Mouse (Mus musculus): ENCODE measurements around the gene Hephl1. TPM values are rescaled to one million over a fixed set of nuclear protein-coding genes. Genes with fewer than 3 reads are reported as not detected.

Gene Hephl1
- polyA plus RNA-seq (2012; rRNA removed): not detected in 2 replicates

GRCm38 (mm10) chr9:15112008-15112407 lies at the start of gene Hephl1:
Gene Hephl1 (minus strand): TSS chr9:15112108.

GRCm38 (mm10) chr9:15045084-15045669 lies 66.7 kb downstream of the Hephl1 start, which contains the start of gene Panx1:
Gene Panx1 (minus strand): TSS chr9:15045478.

Other genes starting within 250 kb of the Hephl1 start
- gene Izumo1r, start 208.2 kb downstream of the Hephl1 start, polyA plus RNA-seq (2012; rRNA removed): 0.11 TPM in 1 of 2 replicates, not detected in the other
- 57.3 and 63.9 TPM in 2 replicates for gene Panx1, start 66.6 kb downstream of the Hephl1 start, polyA plus RNA-seq (2012; rRNA removed)
- gene Vstm5, start 126.9 kb upstream of the Hephl1 start, polyA plus RNA-seq (2012; rRNA removed): 1.4 and 2.6 TPM in 2 replicates
- gene Med17, start 167.8 kb upstream of the Hephl1 start, polyA plus RNA-seq (2012; rRNA removed): 47.2 and 53.2 TPM in 2 replicates
- gene Taf1d, start 194.1 kb upstream of the Hephl1 start, polyA plus RNA-seq (2012; rRNA removed): 155 and 160 TPM in 2 replicates
- gene 4931406C07Rik, start 194.3 kb upstream of the Hephl1 start, polyA plus RNA-seq (2012; rRNA removed): 14.3 and 16.7 TPM in 2 replicates
- 29.1 and 39.2 TPM in 2 replicates for gene Cep295, start 245.7 kb upstream of the Hephl1 start, polyA plus RNA-seq (2012; rRNA removed)

Data from central nervous system, embryonic 11.5 days (tissue).